Mouse (Mus musculus) heart, postnatal 0 days (tissue): Measurements from ENCODE around the gene Klf3.

ENCODE experiments used
- CTCF ChIP-seq: IDR thresholded peaks from 2 replicates; pipeline ENCODE4 v1.5.1; 2016; ENCODE audit warnings: antibody characterized with exemption, control low read depth, low read depth
- EP300 ChIP-seq: IDR thresholded peaks from 2 replicates; pipeline ENCODE4 v1.6.1; 2016; ENCODE audit warnings: antibody characterized with exemption, low read depth

DNA sequence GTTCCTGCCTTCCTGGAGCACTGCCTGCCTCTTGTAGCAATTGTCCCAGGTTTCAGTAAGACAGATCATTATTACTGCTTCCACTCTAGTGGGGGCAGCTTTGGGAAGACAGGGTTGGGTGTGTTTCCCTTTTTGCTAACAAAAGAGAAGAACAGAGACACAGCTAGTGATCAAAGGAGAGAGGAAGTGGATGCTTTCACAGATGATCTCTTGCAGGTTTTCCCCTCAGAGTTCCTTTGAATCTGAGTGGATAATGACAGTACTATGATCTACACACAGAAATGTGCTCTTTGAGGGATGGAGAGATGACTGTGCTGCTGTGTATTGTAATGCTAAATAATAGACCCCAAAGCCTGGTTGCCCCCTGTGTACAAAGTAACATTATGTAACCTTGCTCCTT lies 38.7 kb upstream of the Klf3 start:
- TF ChIP-seq EP300 (no peak), CTCF (no peak)
